Mouse (Mus musculus) left cerebral cortex, postnatal 14 days (tissue): ENCODE measurements around the gene Zdhhc19. TPM values are rescaled to one million over a fixed set of nuclear protein-coding genes. Genes with fewer than 3 reads are reported as not detected.

Experiments used
- DNase-seq, 2 experiments: peaks; one replicate each; pipeline ENCODE4 v3.0.0; 2021 to 2022; ENCODE audit warnings: low spot score in 2 of 2, mixed read lengths in 1 of 2
- intact Hi-C: fragments of 180-260 bp; cut with DNase I; formaldehyde crosslinking; loops from one replicate; pipeline ENCODE4 v1.15.1; 2025
- total RNA-seq, 2 experiments: library from RNA; stranded (reverse); gene quantifications; 2 replicates each; pipeline ENCODE4 v1.2.3; 2021

The Zdhhc19 gene
- total RNA-seq, 2 experiments from 2014 or later: not detected

GRCm38 (mm10) chr16:32594701-32595100 is 98.6 kb downstream of the Zdhhc19 start:
- no peak for DNase-seq
- intact Hi-C loops: no loop called here

- intact Hi-C loops: no loop called here
- no peak for DNase-seq
These were observed 99.2 kb downstream of the Zdhhc19 start for GRCm38 (mm10) chr16:32595142-32595855.

GRCm38 (mm10) chr16:32597909-32598381 is 101.9 kb downstream of the Zdhhc19 start:
- intact Hi-C loops: no loop called here
- DNase-seq: no peak

DNA sequence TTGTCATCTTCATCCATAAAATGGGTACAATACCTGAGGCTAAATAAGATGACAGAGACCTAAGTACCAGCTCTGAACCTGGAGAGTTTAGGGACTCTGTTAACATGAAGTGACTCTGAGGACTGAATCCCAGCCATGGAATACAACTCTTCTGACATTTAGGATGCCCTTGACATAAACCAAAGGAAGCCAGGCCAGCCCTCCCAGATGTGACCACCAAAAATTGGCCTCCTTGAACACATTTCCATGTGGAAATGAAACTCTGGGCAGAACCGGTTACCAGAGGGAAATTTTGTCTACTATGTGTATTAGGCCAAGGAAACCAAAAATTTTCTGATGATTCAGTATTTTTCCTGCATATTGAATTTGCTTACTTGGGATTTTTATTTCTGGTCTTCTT is 103.1 kb downstream of the Zdhhc19 start:
- no peak for DNase-seq
- intact Hi-C loops: no loop called here

- no peak for DNase-seq
- intact Hi-C loops: no loop called here
These were observed 106.2 kb downstream of the Zdhhc19 start for GRCm38 (mm10) chr16:32602193-32602685.

DNA sequence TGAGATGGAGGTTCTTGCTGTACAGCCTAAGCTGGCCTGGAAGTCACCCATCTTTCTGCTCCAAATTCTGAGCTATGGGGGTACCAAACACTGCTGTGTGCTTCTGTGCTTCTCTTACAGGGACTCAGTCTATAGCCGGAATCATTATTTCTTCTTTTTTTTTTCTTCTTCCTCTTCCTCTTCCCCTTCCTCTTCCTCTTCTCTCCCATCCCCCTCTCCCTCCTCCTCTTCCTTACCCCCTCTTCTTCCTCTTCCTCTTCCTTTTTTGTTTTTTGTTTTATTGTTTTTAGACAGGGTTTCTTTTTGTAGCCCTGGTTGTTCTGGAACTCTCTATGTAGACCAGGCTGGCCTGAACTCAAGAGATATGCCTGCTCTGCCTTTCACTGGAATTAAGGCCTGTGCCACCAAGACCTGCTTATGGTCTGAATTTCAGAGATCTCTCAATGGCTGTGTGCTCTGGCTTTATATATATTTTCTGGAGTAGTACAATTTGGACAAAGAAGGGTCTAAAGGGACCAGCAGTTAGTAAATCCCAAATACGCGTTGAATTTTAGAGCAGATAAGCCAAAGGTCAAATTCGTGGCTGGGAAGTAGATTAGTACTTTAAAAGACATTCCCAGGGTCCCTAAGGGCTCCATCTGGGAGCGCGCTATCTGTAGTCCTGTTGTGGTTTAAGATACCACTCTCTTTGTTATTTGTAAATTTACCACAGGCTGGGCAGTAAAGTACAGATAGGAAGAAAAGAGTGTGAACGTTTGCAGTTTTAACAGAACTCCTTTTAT is 111.7 kb downstream of the Zdhhc19 start:
- no peak for DNase-seq
- intact Hi-C loops: loop anchor here (2.0 kb wide), 2 partner anchors 91 to 101 kb away; no protein-coding TSS in a partner anchor

GRCm38 (mm10) chr16:32608344-32608711 is 112.3 kb downstream of the Zdhhc19 start:
- no peak for DNase-seq
- intact Hi-C loops: loop anchor here (2.0 kb wide), 2 partner anchors 92 to 102 kb away; no protein-coding TSS in a partner anchor

GRCm38 (mm10) chr16:32608712-32609400 is 112.8 kb downstream of the Zdhhc19 start, which contains the start of gene Tfrc:
Gene Tfrc (plus strand): TSS chr16:32608920.
- intact Hi-C loops: loop anchor here (2.0 kb wide), 2 partner anchors 92 to 102 kb away; no protein-coding TSS in a partner anchor
- peak; percentile 96 for DNase-seq

DNA sequence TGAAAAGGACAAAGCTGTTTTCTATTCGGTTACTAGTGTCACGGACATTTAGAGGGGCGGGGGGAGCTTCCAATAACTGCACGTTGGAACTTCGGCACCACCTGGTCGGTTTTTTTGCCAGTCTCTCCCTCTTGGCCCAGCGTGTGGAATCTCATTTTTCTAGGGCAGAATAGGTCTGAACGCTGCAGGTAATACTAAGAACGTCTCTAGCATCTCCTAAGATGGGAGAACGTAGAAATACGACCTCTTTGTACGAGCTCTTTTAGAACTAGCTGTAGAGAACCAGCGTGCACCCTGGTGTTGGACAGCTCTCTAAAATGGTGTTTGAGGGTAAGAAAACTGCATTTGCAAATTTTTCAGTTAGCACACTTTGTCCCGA is 113.3 kb downstream of the Zdhhc19 start:
- intact Hi-C loops: loop anchor here (2.0 kb wide), 2 partner anchors 93 to 103 kb away; no protein-coding TSS in a partner anchor
- DNase-seq: peak in 1 of 2 experiments; percentile 9

DNA sequence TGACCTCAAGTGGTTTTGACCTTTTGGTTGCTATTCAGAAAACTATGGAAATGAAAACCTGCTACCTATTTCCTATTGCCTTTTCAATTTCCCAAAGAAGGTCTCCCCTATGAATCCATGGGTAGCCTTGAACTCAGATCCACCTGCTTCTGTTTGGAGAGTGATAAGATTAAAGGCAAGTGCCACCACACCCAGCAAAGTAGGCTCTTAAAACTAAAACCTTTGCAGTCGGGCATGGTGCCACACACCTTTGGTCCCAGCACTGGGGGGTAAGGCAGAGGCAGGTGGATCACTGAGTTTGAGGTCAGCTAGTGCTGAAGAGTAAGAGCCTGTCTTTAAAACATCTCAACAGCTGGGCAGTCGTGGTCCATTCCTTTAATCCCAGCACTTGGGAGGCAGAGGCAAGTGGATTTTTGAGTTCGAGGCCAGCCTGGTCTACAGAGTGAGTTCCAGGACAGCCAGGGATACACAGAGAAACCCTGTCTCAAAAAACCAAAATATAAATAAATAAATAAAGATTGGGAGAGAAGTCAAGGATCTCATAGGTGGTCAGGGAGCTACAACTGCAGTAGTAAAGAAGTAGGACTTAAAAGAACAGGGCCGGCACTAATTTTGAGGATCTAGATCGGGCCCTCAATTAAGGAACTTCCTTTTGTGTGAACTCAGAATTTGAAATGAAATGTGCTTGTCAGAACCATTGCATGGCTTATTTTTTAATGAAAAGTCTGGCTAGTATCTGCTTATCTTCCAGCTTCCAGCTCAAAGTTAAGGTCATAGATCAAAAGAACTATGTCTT is 114.6 kb downstream of the Zdhhc19 start:
- intact Hi-C loops: no loop called here

More for the DNA sequence above, 114.6 kb downstream of the Zdhhc19 start:
- no peak for DNase-seq

Other genes starting within 250 kb of the Zdhhc19 start
- 10 to 100 TPM; 41.4 to 44.7 TPM for gene Fbxo45, start 249.1 kb upstream of the Zdhhc19 start, total RNA-seq
- gene Wdr53, start 249.0 kb upstream of the Zdhhc19 start, total RNA-seq: 10 to 100 TPM; 10.9 to 11.9 TPM
- gene Smco1, start 224.8 kb upstream of the Zdhhc19 start, total RNA-seq: not detected
- 10 to 100 TPM; 25.4 to 28.6 TPM for gene Rnf168, start 218.8 kb upstream of the Zdhhc19 start, total RNA-seq
- gene Ubxn7, start 164.0 kb upstream of the Zdhhc19 start, total RNA-seq: 10 to 100 TPM; 52.5 to 55.7 TPM
- gene Tm4sf19, start 95.8 kb upstream of the Zdhhc19 start, total RNA-seq: not detected
- 10 to 100 TPM; 12.9 to 14.5 TPM for gene Tctex1d2, start 76.6 kb upstream of the Zdhhc19 start, total RNA-seq
- gene Pcyt1a, start 65.3 kb upstream of the Zdhhc19 start, total RNA-seq: 10 to 100 TPM; 40.0 to 41.8 TPM
- not detected for gene Slc51a, start 8.4 kb upstream of the Zdhhc19 start, total RNA-seq
- 10 to 100 TPM; 89.4 to 97.8 TPM for gene Tfrc, start 112.7 kb downstream of the Zdhhc19 start, total RNA-seq
- gene Tnk2, start 147.6 kb downstream of the Zdhhc19 start, total RNA-seq: 100 to 1,000 TPM; 112 TPM
- gene Muc4, start 239.6 kb downstream of the Zdhhc19 start, total RNA-seq: not detected